In the genomic region with DNA sequence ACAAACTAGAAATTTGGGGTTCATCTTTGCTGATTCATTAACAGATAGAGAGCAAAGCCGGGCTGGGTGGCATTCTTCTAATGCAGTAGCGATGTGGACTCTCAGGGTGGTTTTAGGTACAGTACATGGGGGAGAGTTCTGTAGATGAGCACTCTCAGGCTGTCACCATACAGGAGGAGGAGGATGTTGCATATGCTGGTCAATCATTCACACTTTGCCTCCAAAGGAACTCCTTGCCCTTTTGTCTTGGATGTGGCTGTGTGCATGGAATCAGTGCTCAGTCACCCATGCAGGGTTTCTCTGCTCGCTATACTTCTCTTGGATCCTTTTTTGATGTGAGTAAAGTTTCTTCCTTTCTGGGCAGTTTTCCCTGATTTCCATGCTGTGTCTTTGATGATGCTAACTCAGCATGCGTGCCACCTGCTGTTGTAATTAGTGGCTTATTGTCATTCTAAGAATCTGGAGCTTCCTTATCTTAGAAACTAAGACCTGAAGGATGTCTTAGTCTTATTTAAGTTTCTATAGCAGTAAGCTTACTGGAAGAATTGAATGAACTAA, we compare ENCODE assay signal across 24 mouse cellular contexts.
DNase-seq lines count a peak whose midpoint lies in the region; ATAC-seq and TF ChIP-seq lines count a peak whose summit lies in the region.
"Had no signal": no experiment of that assay in that cellular context is flagged by ENCODE, and none has a peak within 500 bp of the region (broad histone marks: within the 10 kb centered on the region; RNA-seq: fewer than 3 reads in every experiment).

No protein-coding gene starts in this region.

- DNase-seq in forebrain, embryonic 14.5 days (ENCODE audit: low spot score): peak; percentile 2
- no peak for DNase-seq in forebrain, embryonic 11.5 days (ENCODE audit: low spot score)
- DNase-seq in kidney, postnatal 25 days: no peak
- peak; percentile 53 for DNase-seq in R1 (ENCODE audit: low read depth, low spot score)
- DNase-seq in brain, embryonic 14.5 days (ENCODE audit: low read depth): peak; percentile 8
- no peak for DNase-seq in spleen, postnatal 4 days (ENCODE audit: low spot score in 2 of 2)
- no peak for DNase-seq in frontal cortex, postnatal 14 days (ENCODE audit: low spot score in 2 of 2)
- DNase-seq: adrenal gland, postnatal 10 days; B cell, adult 2 months; cerebellum, adult 2 months; cerebellum, postnatal 10 days; embryo, embryonic 11 days; gastrocnemius, postnatal 36 days; heart, adult 11 months; heart, postnatal 36 days had no signal

- H3K4me2 ChIP-seq in forebrain, embryonic 14.5 days (ENCODE audit: low read length): no peak overlapping the region
- H3K4me2 ChIP-seq in forebrain, embryonic 11.5 days (ENCODE audit: low read depth, low read length, severe bottlenecking): no peak overlapping the region
- no peak overlapping the region for H3K4me2 ChIP-seq in kidney, embryonic 16.5 days (replicated peaks; ENCODE audit: low read depth, low read length)
- H3K4me2 ChIP-seq: embryonic facial prominence, embryonic 15.5 days; heart, embryonic 13.5 days; hindbrain, embryonic 12.5 days had no signal

- H3K4me1 ChIP-seq in forebrain, embryonic 14.5 days (ENCODE audit: control insufficient read depth, insufficient read depth, low read length): no peaks in the 10 kb centered on the region
- no peaks in the 10 kb centered on the region for H3K4me1 ChIP-seq in forebrain, embryonic 11.5 days (replicated peaks; ENCODE audit: control insufficient read depth, insufficient read depth, low read length)
- H3K4me1 ChIP-seq in kidney, embryonic 16.5 days (ENCODE audit: insufficient read depth, low read length): no peaks in the 10 kb centered on the region
- H3K4me1 ChIP-seq: embryonic facial prominence, embryonic 15.5 days; heart, embryonic 13.5 days; hindbrain, embryonic 12.5 days had no signal

- no peaks in the 10 kb centered on the region for H3K9me3 ChIP-seq in forebrain, embryonic 14.5 days (replicated peaks; ENCODE audit: control insufficient read depth, low read length)
- H3K9me3 ChIP-seq in forebrain, embryonic 11.5 days (ENCODE audit: control insufficient read depth, low read length): no peaks in the 10 kb centered on the region
- H3K9me3 ChIP-seq in kidney, embryonic 16.5 days (ENCODE audit: low read length): no peaks in the 10 kb centered on the region
- H3K9me3 ChIP-seq: embryonic facial prominence, embryonic 15.5 days; forebrain, embryonic 10.5 days; heart, embryonic 13.5 days; hindbrain, embryonic 12.5 days had no signal

- no peak overlapping the region for H3K4me3 ChIP-seq in forebrain, embryonic 14.5 days (ENCODE audit: low read depth, low read length)
- no peak overlapping the region for H3K4me3 ChIP-seq in forebrain, embryonic 11.5 days (ENCODE audit: low read depth, low read length)
- H3K4me3 ChIP-seq in kidney, embryonic 16.5 days (ENCODE audit: low read length): no peak overlapping the region
- H3K4me3 ChIP-seq: embryonic facial prominence, embryonic 15.5 days; erythroblast, embryonic 14.5 days; forebrain, embryonic 10.5 days; heart, embryonic 13.5 days; hindbrain, embryonic 12.5 days had no signal

- H3K36me3 ChIP-seq in forebrain, embryonic 14.5 days (ENCODE audit: control insufficient read depth, insufficient read depth, low read length): no peaks in the 10 kb centered on the region
- H3K36me3 ChIP-seq in forebrain, embryonic 11.5 days (ENCODE audit: control insufficient read depth, insufficient read depth, low read length): no peaks in the 10 kb centered on the region
- no peaks in the 10 kb centered on the region for H3K36me3 ChIP-seq in kidney, embryonic 16.5 days (ENCODE audit: insufficient read depth, low read length)
- H3K36me3 ChIP-seq: embryonic facial prominence, embryonic 15.5 days; forebrain, embryonic 10.5 days; heart, embryonic 13.5 days; hindbrain, embryonic 12.5 days had no signal

- ATAC-seq in forebrain, embryonic 14.5 days: no peak
- ATAC-seq in forebrain, embryonic 11.5 days (replicated peaks; ENCODE audit: low FRiP score): no peak
- ATAC-seq in kidney, embryonic 16.5 days (ENCODE audit: low FRiP score, low TSS enrichment): peak; percentile 75; the same call in 1 of the 2 replicates
- ATAC-seq: CD4-positive, CD25-positive, alpha-beta regulatory T cell, adult 4 months; hindbrain, embryonic 16.5 days; Patski had no signal

- TF ChIP-seq POLR2A in brain, embryonic 14.5 days (IDR thresholded peaks at IDR 0.05; ENCODE audit: borderline replicate concordance, extremely low read depth, insufficient read depth, insufficient read length, poor library complexity, severe bottlenecking): no peak

- WGBS in forebrain, embryonic 14.5 days: 33% methylated on average over 4 of the region's 4 CpGs
- 40% methylated on average over 4 of the region's 4 CpGs for WGBS in forebrain, embryonic 11.5 days
- 51% methylated on average over 4 of the region's 4 CpGs for WGBS in kidney, embryonic 16.5 days

- H3K9ac ChIP-seq in forebrain, embryonic 14.5 days (ENCODE audit: low read length): no peak overlapping the region
- H3K9ac ChIP-seq in forebrain, embryonic 11.5 days (ENCODE audit: low read length): no peak overlapping the region
- no peak overlapping the region for H3K9ac ChIP-seq in kidney, embryonic 16.5 days (replicated peaks; ENCODE audit: low read length)
- H3K9ac ChIP-seq: embryonic facial prominence, embryonic 15.5 days; heart, embryonic 13.5 days; hindbrain, embryonic 12.5 days had no signal

- no peaks in the 10 kb centered on the region for H3K27me3 ChIP-seq in forebrain, embryonic 14.5 days (replicated peaks; ENCODE audit: control insufficient read depth, insufficient read depth, low read length)
- no peaks in the 10 kb centered on the region for H3K27me3 ChIP-seq in forebrain, embryonic 11.5 days (ENCODE audit: control insufficient read depth, insufficient read depth, low read length)
- H3K27me3 ChIP-seq in kidney, embryonic 16.5 days (ENCODE audit: insufficient read depth, low read length): no peaks in the 10 kb centered on the region
- H3K27me3 ChIP-seq: embryonic facial prominence, embryonic 15.5 days; heart, embryonic 13.5 days; hindbrain, embryonic 12.5 days; Patski had no signal

- no peak overlapping the region for H3K27ac ChIP-seq in forebrain, embryonic 14.5 days (ENCODE audit: low read depth, low read length)
- H3K27ac ChIP-seq in forebrain, embryonic 11.5 days (ENCODE audit: low read depth, low read length): no peak overlapping the region
- no peak overlapping the region for H3K27ac ChIP-seq in kidney, embryonic 16.5 days (ENCODE audit: low read length)
- H3K27ac ChIP-seq: embryonic facial prominence, embryonic 15.5 days; forebrain, embryonic 10.5 days; heart, embryonic 13.5 days; hindbrain, embryonic 12.5 days had no signal

- no peak for TF ChIP-seq CTCF in brain, embryonic 14.5 days (IDR thresholded peaks at IDR 0.05; ENCODE audit: borderline replicate concordance, extremely low read depth, insufficient read depth, insufficient read length)

Comparison
In these comparisons a context has a peak if more than half of its experiments do, and no peak if none do; other contexts are left out.
1. DNase-seq: peak in forebrain, embryonic 14.5 days (single experiment), R1 (single experiment) and brain, embryonic 14.5 days (single experiment); none in forebrain, embryonic 11.5 days (single experiment), kidney, postnatal 25 days (0 of 2), spleen, postnatal 4 days (0 of 2) and frontal cortex, postnatal 14 days (0 of 2).